Mouse (Mus musculus): ENCODE results near the gene Prkca.

- no peak for TF ChIP-seq POLR2A (IDR thresholded peaks at IDR 0.05; ENCODE audit: insufficient read depth, low read length)
- TF ChIP-seq EP300 (IDR thresholded peaks at IDR 0.05; ENCODE audit: insufficient read depth, low read depth, low read length), result no peak
- no peak for TF ChIP-seq CTCF (IDR thresholded peaks at IDR 0.05; ENCODE audit: low read depth, low read length)
Measured at GRCm38 (mm10) chr11:108230101-108230500, 113.6 kb downstream of the Prkca start.
